Mouse (Mus musculus) brain, embryonic 14.5 days (tissue): ENCODE measurements around the gene Ifnlr1.
A peak's percentile ranks its signal among the peaks of the same experiment; 100 is the strongest.

Experiments
- CTCF ChIP-seq: fragments of 200-500 bp; IDR thresholded peaks from 2 replicates; pipeline ENCODE4 v1.5.1; 2012; ENCODE audit warnings: inconsistent platforms, mild to moderate bottlenecking, moderate library complexity, borderline replicate concordance; ENCODE audit not compliant: insufficient read depth, insufficient read length; ENCODE audit errors: extremely low read depth
- POLR2A ChIP-seq: fragments of 200-500 bp; IDR thresholded peaks from 2 replicates; pipeline ENCODE4 v1.6.1; 2012; ENCODE audit warnings: mild to moderate bottlenecking, inconsistent platforms, borderline replicate concordance; ENCODE audit not compliant: poor library complexity, insufficient read depth, insufficient read length, severe bottlenecking; ENCODE audit errors: extremely low read depth

- TF ChIP-seq CTCF: peak; percentile 72
- no peak for TF ChIP-seq POLR2A
These were observed 23.0 kb downstream of the Ifnlr1 start for GRCm38 (mm10) chr4:135709072-135709564.
